Mouse (Mus musculus) embryonic facial prominence, embryonic 13.5 days (tissue): ENCODE results near the gene Fam120a. TPM values are rescaled to one million over a fixed set of nuclear protein-coding genes. Genes with fewer than 3 reads are reported as not detected.
A peak's percentile ranks its signal among the peaks of the same experiment; 100 is the strongest.

Source experiments
- ATAC-seq: fragments of 200-750 bp; cut with Nextera tagmentation; 2 replicates; pipeline ENCODE4 v1.8.0; 2017; ENCODE audit warnings: low read depth; ENCODE audit not compliant: insufficient number of reproducible peaks, insufficient read depth, low FRiP score, low TSS enrichment
- H3K27ac ChIP-seq: fragments of 300-500 bp; sonication (generic); 2 replicates; pipeline ENCODE4 v1.5.1; 2015; ENCODE audit warnings: moderate library complexity, mild to moderate bottlenecking, inconsistent platforms
- H3K27me3 ChIP-seq: fragments of 300-500 bp; sonication (generic); 2 replicates; pipeline ENCODE4 v1.6.1; 2015; ENCODE audit warnings: mild to moderate bottlenecking, inconsistent platforms
- H3K36me3 ChIP-seq: fragments of 300-500 bp; sonication (generic); 2 replicates; pipeline ENCODE4 v1.6.1; 2015; ENCODE audit warnings: mild to moderate bottlenecking, inconsistent platforms
- H3K4me1 ChIP-seq: fragments of 300-500 bp; sonication (generic); 2 replicates; pipeline ENCODE4 v1.6.1; 2015; ENCODE audit warnings: inconsistent platforms
- H3K4me2 ChIP-seq: fragments of 300-500 bp; sonication (generic); 2 replicates; pipeline ENCODE4 v1.6.1; 2015; ENCODE audit warnings: moderate library complexity, mild to moderate bottlenecking, inconsistent platforms
- H3K4me3 ChIP-seq: fragments of 300-500 bp; sonication (generic); 2 replicates; pipeline ENCODE4 v1.5.1; 2015; ENCODE audit warnings: mild to moderate bottlenecking, inconsistent platforms
- H3K9ac ChIP-seq: fragments of 300-500 bp; sonication (generic); 2 replicates; pipeline ENCODE4 v1.6.1; 2015; ENCODE audit warnings: mild to moderate bottlenecking, inconsistent platforms
- H3K9me3 ChIP-seq: fragments of 300-500 bp; sonication (generic); 2 replicates; pipeline ENCODE4 v1.6.1; 2016; ENCODE audit warnings: inconsistent platforms
- WGBS: fragments of 180-500 bp; shearing (Covaris S2); methylation state at CpG from one replicate; pipeline ENCODE4 v1.1.7; 2015; ENCODE audit warnings: mixed read lengths; 5-methylcytosine and 5-hydroxymethylcytosine counted together
- polyA plus RNA-seq: library from polyadenylated mRNA; unstranded; fragments of >200 nt; fragmentation: Nextera tagmentation; extraction: Ambion mirVana; gene quantifications from 2 replicates; pipeline ENCODE4 v1.2.1, GENCODE M21; 2015

Gene Fam120a
- polyA plus RNA-seq, result 24.8 and 25.1 TPM in 2 replicates

- peaks cover 14% of the 10 kb centered on the region; the same call in 1 of the 2 replicates for H3K36me3 ChIP-seq
- H3K27ac ChIP-seq, result peak within 1 kb of the TSS; percentile 98
- peak within 1 kb of the TSS; percentile 98 for H3K9ac ChIP-seq
- peak within 1 kb of the TSS; percentile 98 for H3K4me2 ChIP-seq
- peak within 1 kb of the TSS; percentile 95 for H3K4me3 ChIP-seq
- H3K27me3 ChIP-seq, result no peaks in the 10 kb centered on the region
- H3K9me3 ChIP-seq, result no peaks in the 10 kb centered on the region
- ATAC-seq, result peak; percentile 86
- under 1% methylated on average over 102 of the region's 116 CpGs for WGBS
- peaks cover 43% of the 10 kb centered on the region for H3K4me1 ChIP-seq
These were observed at the start of gene Fam120a for GRCm38 (mm10) chr13:48967956-48968749. Gene Fam120a, minus strand, starts transcription at chr13:48968017.

GRCm38 (mm10) chr13:49017375-49017774, 49.6 kb upstream of the Fam120a start:
- Histone ChIP-seq H3K9ac (no peak overlapping the region), H3K4me1 (peaks cover 27% of the 10 kb centered on the region), H3K4me3 (no peak overlapping the region), H3K36me3 (no peaks in the 10 kb centered on the region), H3K4me2 (no peak overlapping the region), H3K27ac (no peak overlapping the region), H3K9me3 (no peaks in the 10 kb centered on the region), H3K27me3 (no peaks in the 10 kb centered on the region)
- ATAC-seq, result no peak
- WGBS, result 95% methylated on average over 1 of the region's 1 CpGs

GRCm38 (mm10) chr13:49016311-49016761, 48.5 kb upstream of the Fam120a start:
- peak overlapping the region; percentile 32 for H3K9ac ChIP-seq
- H3K9me3 ChIP-seq, result no peaks in the 10 kb centered on the region
- H3K27ac ChIP-seq, result peak overlapping the region; percentile 96
- H3K4me1 ChIP-seq, result peaks cover 27% of the 10 kb centered on the region
- no peaks in the 10 kb centered on the region for H3K36me3 ChIP-seq
- ATAC-seq, result peak; percentile 87
- no peaks in the 10 kb centered on the region for H3K27me3 ChIP-seq
- H3K4me3 ChIP-seq, result peak overlapping the region; percentile 28
- 4% methylated on average over 16 of the region's 16 CpGs for WGBS
- peak overlapping the region; percentile 60 for H3K4me2 ChIP-seq

- H3K9me3 ChIP-seq, result no peaks in the 10 kb centered on the region
- peaks cover 27% of the 10 kb centered on the region for H3K4me1 ChIP-seq
- peak; percentile 40 for ATAC-seq
- peak overlapping the region; percentile 32 for H3K9ac ChIP-seq
- no peaks in the 10 kb centered on the region for H3K36me3 ChIP-seq
- WGBS, result 2% methylated on average over 30 of the region's 30 CpGs
- H3K27me3 ChIP-seq, result no peaks in the 10 kb centered on the region
- H3K27ac ChIP-seq, result peak overlapping the region; percentile 96
- H3K4me2 ChIP-seq, result peak overlapping the region; percentile 60
- peak overlapping the region; percentile 28 for H3K4me3 ChIP-seq
These were observed 47.8 kb upstream of the Fam120a start for GRCm38 (mm10) chr13:49015366-49016306.

- H3K9ac ChIP-seq, result no peak overlapping the region
- WGBS, result 37% methylated on average over 5 of the region's 5 CpGs
- H3K9me3 ChIP-seq, result no peaks in the 10 kb centered on the region
- no peak overlapping the region for H3K4me2 ChIP-seq
- H3K27ac ChIP-seq, result peak overlapping the region; percentile 17
- no peak overlapping the region for H3K4me3 ChIP-seq
- no peak for ATAC-seq
- H3K36me3 ChIP-seq, result no peaks in the 10 kb centered on the region
- peaks cover 23% of the 10 kb centered on the region for H3K4me1 ChIP-seq
- no peaks in the 10 kb centered on the region for H3K27me3 ChIP-seq
These were observed 45.5 kb upstream of the Fam120a start for GRCm38 (mm10) chr13:49013206-49013794.

- Histone ChIP-seq H3K27ac (no peak overlapping the region), H3K4me1 (no peaks in the 10 kb centered on the region), H3K4me3 (no peak overlapping the region), H3K27me3 (no peaks in the 10 kb centered on the region), H3K9me3 (no peaks in the 10 kb centered on the region), H3K4me2 (no peak overlapping the region), H3K9ac (no peak overlapping the region), H3K36me3 (no peaks in the 10 kb centered on the region)
- ATAC-seq, result no peak
- 49% methylated on average over 3 of the region's 3 CpGs for WGBS
These were observed 33.9 kb upstream of the Fam120a start for GRCm38 (mm10) chr13:49001691-49002090.

GRCm38 (mm10) chr13:48998591-48998990, 30.8 kb upstream of the Fam120a start:
- no peaks in the 10 kb centered on the region for H3K4me1 ChIP-seq
- H3K36me3 ChIP-seq, result no peaks in the 10 kb centered on the region
- H3K9ac ChIP-seq, result no peak overlapping the region
- H3K27me3 ChIP-seq, result no peaks in the 10 kb centered on the region
- no peak overlapping the region for H3K27ac ChIP-seq
- ATAC-seq, result no peak
- H3K9me3 ChIP-seq, result no peaks in the 10 kb centered on the region
- no peak overlapping the region for H3K4me3 ChIP-seq
- WGBS, result 12% methylated on average over 6 of the region's 6 CpGs
- no peak overlapping the region for H3K4me2 ChIP-seq

GRCm38 (mm10) chr13:48996731-48997130, 28.9 kb upstream of the Fam120a start:
- H3K9ac ChIP-seq, result no peak overlapping the region
- whole genome bisulfite sequencing, result 78% methylated on average over 4 of the region's 4 CpGs
- H3K4me3 ChIP-seq, result no peak overlapping the region
- H3K27ac ChIP-seq, result no peak overlapping the region
- no peaks in the 10 kb centered on the region for H3K27me3 ChIP-seq
- no peaks in the 10 kb centered on the region for H3K36me3 ChIP-seq
- no peak overlapping the region for H3K4me2 ChIP-seq
- no peak for ATAC-seq
- no peaks in the 10 kb centered on the region; the same call in 1 of the 2 replicates for H3K9me3 ChIP-seq
- no peaks in the 10 kb centered on the region for H3K4me1 ChIP-seq

- no peaks in the 10 kb centered on the region for H3K27me3 ChIP-seq
- H3K27ac ChIP-seq, result no peak overlapping the region
- H3K9ac ChIP-seq, result no peak overlapping the region
- no peaks in the 10 kb centered on the region for H3K4me1 ChIP-seq
- no peak overlapping the region for H3K4me3 ChIP-seq
- H3K9me3 ChIP-seq, result no peaks in the 10 kb centered on the region; the same call in 1 of the 2 replicates
- no peak for ATAC-seq
- no peak overlapping the region for H3K4me2 ChIP-seq
- no peaks in the 10 kb centered on the region for H3K36me3 ChIP-seq
- 30% methylated on average over 3 of the region's 3 CpGs for WGBS
These were observed 27.1 kb upstream of the Fam120a start for GRCm38 (mm10) chr13:48994903-48995302.

- H3K9me3 ChIP-seq, result no peaks in the 10 kb centered on the region; the same call in 1 of the 2 replicates
- no peaks in the 10 kb centered on the region for H3K27me3 ChIP-seq
- H3K4me2 ChIP-seq, result no peak overlapping the region
- ATAC-seq, result no peak
- no peak overlapping the region for H3K27ac ChIP-seq
- H3K36me3 ChIP-seq, result no peaks in the 10 kb centered on the region
- no peaks in the 10 kb centered on the region for H3K4me1 ChIP-seq
- no peak overlapping the region for H3K4me3 ChIP-seq
- no peak overlapping the region for H3K9ac ChIP-seq
These were observed 25.1 kb upstream of the Fam120a start for GRCm38 (mm10) chr13:48992914-48993313.

GRCm38 (mm10) chr13:48990138-48990537, 22.3 kb upstream of the Fam120a start:
- no peak overlapping the region for H3K4me2 ChIP-seq
- H3K27ac ChIP-seq, result no peak overlapping the region
- H3K9me3 ChIP-seq, result no peaks in the 10 kb centered on the region; the same call in 1 of the 2 replicates
- H3K36me3 ChIP-seq, result no peaks in the 10 kb centered on the region
- no peak for ATAC-seq
- H3K27me3 ChIP-seq, result no peaks in the 10 kb centered on the region
- H3K9ac ChIP-seq, result no peak overlapping the region
- WGBS, result 91% methylated on average over 2 of the region's 2 CpGs
- H3K4me3 ChIP-seq, result no peak overlapping the region
- no peaks in the 10 kb centered on the region for H3K4me1 ChIP-seq
